Mouse (Mus musculus) cerebellum, adult 11 months (tissue): Measurements from ENCODE around the gene Dmp1.

ENCODE experiments used
- DNase-seq: peaks from one replicate; pipeline ENCODE4 v3.0.0; 2022

Gene Dmp1

DNA sequence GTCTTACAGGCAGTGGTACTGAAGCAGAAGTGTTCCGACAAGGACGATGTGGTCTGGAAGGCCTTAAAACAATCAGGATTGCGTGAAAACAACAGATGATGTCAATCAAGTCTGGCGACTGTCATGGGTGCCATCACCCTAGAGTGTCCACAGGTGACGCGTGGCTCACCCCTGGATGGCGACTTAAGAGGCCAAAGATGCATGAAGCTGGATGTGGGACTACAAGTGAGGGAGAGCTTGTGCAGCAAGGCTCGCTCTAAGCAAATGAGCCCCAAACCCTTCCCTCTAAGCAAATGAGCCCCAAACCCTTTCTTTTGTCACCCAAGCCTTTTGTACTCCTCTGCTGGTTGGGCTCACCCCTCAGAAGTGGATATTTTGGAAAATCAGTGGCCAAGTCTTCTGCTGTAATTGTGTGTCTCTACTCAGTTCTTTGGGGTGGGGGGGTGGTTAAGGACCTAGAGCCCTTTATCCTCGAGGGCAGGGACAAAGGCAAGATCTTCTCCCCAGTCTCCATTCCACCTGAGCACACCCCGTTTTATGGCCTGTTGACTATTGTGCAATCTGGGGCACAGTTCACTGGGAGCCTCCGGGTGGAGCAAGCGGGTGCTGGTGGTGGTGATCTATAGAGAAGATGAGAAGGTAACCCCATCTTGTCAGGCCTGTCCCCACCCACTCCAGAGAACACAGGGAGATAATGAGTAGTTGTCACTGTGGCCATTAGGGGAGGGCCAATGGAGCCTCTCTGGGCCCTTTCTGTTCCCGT lies 60.8 kb downstream of the Dmp1 start:
- DNase-seq = no peak
